Mouse (Mus musculus): ENCODE data around the gene Arl15.

The Arl15 gene

DNA sequence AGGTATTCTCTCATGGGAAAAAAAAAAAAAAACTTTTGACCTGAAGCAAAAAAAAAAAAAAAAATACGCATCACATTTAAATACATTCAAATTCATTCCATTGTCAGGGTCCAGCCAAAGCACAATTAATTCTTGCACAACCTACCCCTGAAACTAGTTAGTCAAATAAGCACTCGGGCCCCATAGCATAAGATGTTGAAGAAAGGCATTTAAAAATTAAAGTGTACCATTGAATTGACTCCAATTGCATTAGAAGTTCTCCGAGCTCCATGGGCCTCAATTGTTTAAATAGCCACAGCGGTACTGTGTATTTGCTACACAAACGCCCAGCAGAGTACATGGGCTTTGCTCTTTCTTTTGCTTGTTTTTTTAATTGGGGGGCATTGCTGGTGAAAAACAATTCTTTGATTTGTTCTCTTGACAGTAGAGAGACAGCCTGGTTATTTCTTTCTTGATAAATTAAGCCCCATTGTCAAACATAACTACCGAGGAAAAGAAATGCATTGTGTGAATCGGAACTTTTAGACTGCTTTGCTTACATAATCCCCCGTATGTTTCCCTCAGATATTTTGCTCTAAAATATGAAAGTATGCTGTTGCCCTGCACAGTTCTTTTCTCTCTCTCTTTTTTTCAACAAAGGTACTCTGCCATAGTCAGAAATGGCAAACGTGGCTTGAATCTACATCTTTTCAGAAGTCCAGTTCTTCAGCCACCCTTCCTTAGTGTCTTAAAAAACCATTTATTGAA, 201.4 kb downstream of the Arl15 start:
- no peak for DNase-seq

- DNase-seq: no peak
Measured at GRCm38 (mm10) chr13:113998811-113999210, 204.5 kb downstream of the Arl15 start.

- peak; percentile 21 for DNase-seq
Measured at GRCm38 (mm10) chr13:114003463-114003862, 209.2 kb downstream of the Arl15 start.

DNA sequence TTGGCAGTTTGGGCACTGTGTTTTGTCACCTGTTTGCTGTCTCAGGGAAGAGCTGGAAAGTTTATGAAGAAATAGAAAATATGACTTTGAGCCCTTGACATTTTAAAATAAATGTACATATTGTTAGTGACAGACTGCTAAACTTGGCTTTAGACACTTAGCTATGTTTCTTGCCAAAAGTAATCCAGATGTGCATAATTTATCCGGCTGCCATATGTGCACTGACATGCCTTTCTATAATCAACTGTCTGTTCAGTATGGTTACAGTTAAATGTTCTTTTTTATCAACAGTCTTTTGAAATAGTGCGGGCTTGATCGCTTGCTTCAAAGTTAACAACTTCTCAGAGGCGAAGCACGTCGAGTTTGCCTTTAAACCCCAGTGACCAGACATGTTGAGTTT, 209.9 kb downstream of the Arl15 start:
- no peak for DNase-seq

GRCm38 (mm10) chr13:114009786-114010185, 215.5 kb downstream of the Arl15 start:
- no peak for DNase-seq

GRCm38 (mm10) chr13:114010521-114010920, 216.2 kb downstream of the Arl15 start:
- DNase-seq: no peak

- DNase-seq: no peak
Measured at GRCm38 (mm10) chr13:114011019-114011418, 216.7 kb downstream of the Arl15 start.

- no peak for DNase-seq
Measured at GRCm38 (mm10) chr13:114017928-114018327, 223.6 kb downstream of the Arl15 start.

GRCm38 (mm10) chr13:114023541-114023940, 229.2 kb downstream of the Arl15 start:
- no peak for DNase-seq

- DNase-seq: no peak
Measured at GRCm38 (mm10) chr13:114026306-114026705, 232.0 kb downstream of the Arl15 start.

GRCm38 (mm10) chr13:114026751-114027150, 232.4 kb downstream of the Arl15 start:
- no peak for DNase-seq

GRCm38 (mm10) chr13:114048071-114048470, 253.8 kb downstream of the Arl15 start:
- DNase-seq: no peak

DNA sequence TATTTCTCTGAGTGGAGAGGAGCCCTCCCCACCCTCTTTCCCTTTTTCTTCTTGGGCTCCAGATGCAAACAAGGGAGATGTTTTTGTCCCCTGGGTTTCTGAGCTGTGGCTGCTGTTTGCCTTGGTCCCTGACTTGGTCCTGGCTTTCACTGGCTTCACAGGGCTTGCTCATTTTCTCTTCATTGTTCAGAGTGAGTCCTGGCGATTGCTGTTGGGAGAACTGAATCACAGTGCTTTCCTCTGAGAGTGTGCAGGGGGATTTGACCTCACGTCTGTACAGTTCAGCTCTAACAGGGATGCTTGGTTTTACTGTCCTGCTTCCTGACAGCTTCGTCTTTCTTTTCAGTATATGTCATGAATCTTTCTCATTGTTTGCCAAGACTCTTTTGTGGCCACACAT, 254.4 kb downstream of the Arl15 start:
- DNase-seq: no peak

DNA sequence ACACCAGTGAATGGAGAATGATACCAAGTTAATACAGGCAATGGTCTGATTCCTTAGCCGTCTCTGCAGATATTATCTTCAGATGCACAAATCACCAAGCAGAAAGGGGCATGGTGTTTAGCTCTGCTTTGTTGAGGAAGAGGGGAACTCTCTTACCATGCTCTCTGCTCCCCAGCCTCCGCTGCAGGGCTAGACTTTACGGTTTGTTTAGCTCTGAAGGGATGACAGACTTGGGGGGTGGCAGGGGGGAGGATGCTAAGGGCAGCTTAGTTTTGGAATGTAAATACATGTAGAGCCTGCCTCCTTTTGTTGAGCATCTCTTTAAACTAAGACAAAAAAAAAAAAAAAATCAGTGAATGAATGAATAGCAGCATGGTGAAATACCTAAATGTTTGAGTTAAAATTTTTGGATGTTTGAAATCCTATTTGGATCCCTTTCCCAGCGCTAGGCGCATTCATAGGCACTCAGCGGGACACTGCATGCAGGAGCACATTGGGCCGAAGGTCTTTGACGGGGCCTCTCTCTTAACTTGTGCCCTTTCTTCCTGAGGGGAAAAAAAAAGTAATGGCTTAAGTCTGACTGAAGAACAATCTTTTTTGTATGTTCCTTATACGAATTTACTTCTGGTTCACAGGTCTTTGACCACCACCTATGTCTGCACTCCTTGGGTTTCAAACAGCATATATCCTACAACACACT, 257.0 kb downstream of the Arl15 start:
- no peak for DNase-seq

DNA sequence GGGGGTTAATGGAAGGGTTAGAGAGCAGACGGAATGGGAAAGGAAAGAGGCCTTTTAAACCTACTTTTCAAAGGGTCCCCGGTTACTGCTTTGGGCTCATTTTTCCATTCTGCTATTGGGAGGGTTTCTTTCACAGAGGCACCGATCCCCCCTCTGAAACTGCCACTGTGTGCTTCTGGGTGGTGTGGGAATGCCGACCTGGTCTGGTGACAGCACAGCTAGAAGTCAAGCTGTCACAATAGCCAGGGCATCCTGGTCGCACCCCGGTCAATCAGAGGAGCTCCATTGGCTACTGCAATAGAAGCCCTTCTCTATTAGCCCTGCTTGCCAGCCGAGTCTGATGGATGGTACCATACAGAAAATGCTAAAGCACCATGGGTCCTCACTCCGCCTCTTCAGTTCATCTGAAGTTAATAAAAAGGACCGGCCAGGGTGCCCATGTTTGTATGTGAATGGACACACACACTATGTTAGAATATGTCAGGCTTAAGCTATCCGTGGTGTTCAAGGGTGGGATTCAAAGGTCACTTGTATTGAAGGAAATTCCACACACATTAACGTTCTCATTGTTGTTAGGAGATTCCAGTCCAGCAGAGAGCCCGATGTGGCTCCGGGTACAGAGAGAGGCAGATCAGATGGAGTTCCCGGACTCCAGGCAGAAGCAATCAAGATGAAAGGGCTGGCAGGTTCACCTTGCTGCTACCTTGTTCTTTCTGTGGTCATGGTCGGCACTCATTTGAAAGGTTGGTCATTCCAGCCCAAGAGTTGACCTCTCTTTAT, 258.3 kb downstream of the Arl15 start:
- no peak for DNase-seq

DNA sequence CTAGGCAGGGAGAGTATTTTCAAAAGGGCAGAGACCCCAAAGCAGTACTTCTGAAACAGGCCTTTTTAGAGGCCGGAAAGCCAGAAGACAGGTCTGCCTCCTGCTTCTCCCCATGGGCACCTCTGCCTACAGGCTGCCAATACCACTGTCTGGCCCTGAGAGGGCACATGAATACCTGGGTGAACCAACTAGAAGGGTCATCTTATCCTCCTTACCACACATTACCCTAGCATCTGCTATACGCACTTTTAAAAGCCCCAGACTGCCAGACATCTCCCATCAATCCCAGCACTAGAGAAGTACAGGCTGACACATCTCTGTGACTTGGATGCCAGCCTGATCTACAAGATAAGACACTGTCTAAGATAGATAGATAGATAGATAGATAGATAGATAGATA, 259.0 kb downstream of the Arl15 start:
- no peak for DNase-seq

- no peak for DNase-seq
Measured at GRCm38 (mm10) chr13:114055686-114056085, 261.4 kb downstream of the Arl15 start.

- no peak for DNase-seq
Measured at GRCm38 (mm10) chr13:114060258-114060657, 266.0 kb downstream of the Arl15 start.

- no peak for DNase-seq
Measured at GRCm38 (mm10) chr13:114061234-114061633, 266.9 kb downstream of the Arl15 start.

DNA sequence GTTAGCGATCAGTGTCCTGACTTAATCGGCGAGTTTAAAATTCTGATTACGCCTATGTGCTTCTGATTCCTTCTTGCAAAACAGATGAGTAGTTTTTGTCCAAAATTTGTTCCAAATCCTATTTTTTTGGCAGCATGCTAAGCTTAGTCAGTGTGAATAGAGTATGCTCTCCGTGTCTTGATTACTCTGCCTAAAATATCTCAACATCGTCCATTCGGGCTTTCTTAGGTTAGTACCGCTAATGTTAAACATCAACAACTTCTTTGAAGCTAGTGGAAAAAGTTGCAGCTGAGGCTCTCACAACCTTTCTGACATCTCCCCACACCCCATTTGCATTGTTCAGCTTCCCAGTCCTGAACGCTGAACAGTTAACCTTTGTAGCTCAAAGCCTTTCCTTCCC, 269.8 kb downstream of the Arl15 start:
- no peak for DNase-seq

- DNase-seq: no peak
Measured at GRCm38 (mm10) chr13:114065012-114065411, 270.7 kb downstream of the Arl15 start.

- no peak for DNase-seq
Measured at GRCm38 (mm10) chr13:114068421-114068820, 274.1 kb downstream of the Arl15 start.

- no peak for DNase-seq
Measured at GRCm38 (mm10) chr13:114071439-114071838, 277.1 kb downstream of the Arl15 start.

DNA sequence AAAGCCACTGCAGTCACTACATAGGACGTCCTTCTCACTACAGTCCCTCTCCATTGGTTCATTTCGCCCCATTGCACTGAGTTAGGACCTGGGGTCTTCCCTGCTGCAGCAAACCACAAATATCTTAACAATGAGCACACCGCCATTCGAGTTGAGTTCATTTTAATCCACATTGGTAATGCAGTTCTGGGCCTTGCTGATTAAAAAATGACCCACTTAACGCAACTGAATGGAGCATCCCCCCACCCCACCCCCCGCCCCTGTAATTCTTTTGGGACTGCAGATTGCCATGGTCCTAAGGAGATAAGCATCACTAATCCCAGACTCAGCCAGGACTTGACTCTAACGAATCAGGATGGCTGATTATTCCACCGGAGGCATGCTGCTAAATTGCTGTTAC, 280.2 kb downstream of the Arl15 start:
- no peak for DNase-seq
